Mouse (Mus musculus) embryonic facial prominence, embryonic 13.5 days (tissue): ENCODE data around the gene Vwa2. TPM values are rescaled to one million over a fixed set of nuclear protein-coding genes. Genes with fewer than 3 reads are reported as not detected.
A peak's percentile ranks its signal among the peaks of the same experiment; 100 is the strongest.

Source experiments
- ATAC-seq: fragments of 200-750 bp; cut with Nextera tagmentation; 2 replicates; pipeline ENCODE4 v1.8.0; 2017; ENCODE audit warnings: low read depth; ENCODE audit not compliant: insufficient number of reproducible peaks, insufficient read depth, low FRiP score, low TSS enrichment
- H3K27ac ChIP-seq: fragments of 300-500 bp; sonication (generic); 2 replicates; pipeline ENCODE4 v1.5.1; 2015; ENCODE audit warnings: moderate library complexity, mild to moderate bottlenecking, inconsistent platforms
- H3K27me3 ChIP-seq: fragments of 300-500 bp; sonication (generic); 2 replicates; pipeline ENCODE4 v1.6.1; 2015; ENCODE audit warnings: mild to moderate bottlenecking, inconsistent platforms
- H3K36me3 ChIP-seq: fragments of 300-500 bp; sonication (generic); 2 replicates; pipeline ENCODE4 v1.6.1; 2015; ENCODE audit warnings: mild to moderate bottlenecking, inconsistent platforms
- H3K4me1 ChIP-seq: fragments of 300-500 bp; sonication (generic); 2 replicates; pipeline ENCODE4 v1.6.1; 2015; ENCODE audit warnings: inconsistent platforms
- H3K4me2 ChIP-seq: fragments of 300-500 bp; sonication (generic); 2 replicates; pipeline ENCODE4 v1.6.1; 2015; ENCODE audit warnings: moderate library complexity, mild to moderate bottlenecking, inconsistent platforms
- H3K4me3 ChIP-seq: fragments of 300-500 bp; sonication (generic); 2 replicates; pipeline ENCODE4 v1.5.1; 2015; ENCODE audit warnings: mild to moderate bottlenecking, inconsistent platforms
- H3K9ac ChIP-seq: fragments of 300-500 bp; sonication (generic); 2 replicates; pipeline ENCODE4 v1.6.1; 2015; ENCODE audit warnings: mild to moderate bottlenecking, inconsistent platforms
- H3K9me3 ChIP-seq: fragments of 300-500 bp; sonication (generic); 2 replicates; pipeline ENCODE4 v1.6.1; 2016; ENCODE audit warnings: inconsistent platforms
- WGBS: fragments of 180-500 bp; shearing (Covaris S2); methylation state at CpG from one replicate; pipeline ENCODE4 v1.1.7; 2015; ENCODE audit warnings: mixed read lengths; 5-methylcytosine and 5-hydroxymethylcytosine counted together
- polyA plus RNA-seq: library from polyadenylated mRNA; unstranded; fragments of >200 nt; fragmentation: Nextera tagmentation; extraction: Ambion mirVana; gene quantifications from 2 replicates; pipeline ENCODE4 v1.2.1, GENCODE M21; 2015

Vwa2 gene
- polyA plus RNA-seq, 1 experiment from 2014 or later: 8.0 TPM

DNA sequence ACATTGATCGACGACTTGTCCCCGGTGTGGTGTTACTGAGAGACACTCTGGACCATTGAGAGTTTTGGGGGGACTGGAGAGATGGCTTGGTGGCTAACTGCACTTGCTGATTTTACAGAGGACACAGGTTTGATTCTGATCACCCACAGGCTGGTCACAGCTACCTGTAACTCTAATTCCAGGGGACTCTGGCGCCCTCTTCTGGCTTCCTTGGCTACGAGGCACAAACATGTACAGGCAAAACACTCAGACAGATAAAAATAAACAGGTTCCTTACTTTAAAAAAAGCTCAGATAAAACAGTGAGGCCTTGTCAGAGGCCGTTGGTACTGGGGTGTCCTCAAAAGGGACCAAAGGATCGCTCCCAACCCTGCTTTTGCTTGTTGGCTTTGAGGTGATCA, 61.7 kb downstream of the Vwa2 start:
- WGBS: 79% methylated on average over 7 of the region's 7 CpGs
- H3K27ac ChIP-seq: no peak overlapping the region
- H3K4me1 ChIP-seq: no peaks in the 10 kb centered on the region
- H3K27me3 ChIP-seq: no peaks in the 10 kb centered on the region
- no peak overlapping the region for H3K4me2 ChIP-seq
- H3K36me3 ChIP-seq: no peaks in the 10 kb centered on the region
- H3K4me3 ChIP-seq: no peak overlapping the region
- H3K9me3 ChIP-seq: no peaks in the 10 kb centered on the region
- ATAC-seq: no peak
- no peak overlapping the region for H3K9ac ChIP-seq

DNA sequence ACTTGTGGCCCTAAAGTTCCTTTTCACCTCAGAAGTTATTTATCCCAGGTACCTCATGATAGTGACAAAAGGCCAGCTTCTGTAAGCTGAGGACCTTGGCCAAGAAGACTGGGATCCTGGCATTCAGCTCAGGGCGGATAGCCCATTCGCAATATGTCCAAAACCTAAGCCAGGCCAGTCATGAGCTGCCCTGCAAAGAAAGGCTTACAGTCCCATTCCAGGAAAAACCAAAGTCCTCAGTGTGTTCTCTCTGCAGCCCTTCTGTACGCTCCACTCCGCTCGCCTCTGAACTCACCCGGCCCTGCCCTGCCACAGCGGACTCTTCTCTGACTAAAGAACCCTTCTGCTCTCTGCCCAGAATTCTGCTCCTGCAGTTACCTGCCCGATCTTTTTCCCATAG, 62.2 kb downstream of the Vwa2 start:
- H3K9me3 ChIP-seq: no peaks in the 10 kb centered on the region
- no peaks in the 10 kb centered on the region for H3K27me3 ChIP-seq
- H3K4me3 ChIP-seq: no peak overlapping the region
- WGBS: 95% methylated on average over 8 of the region's 8 CpGs
- no peaks in the 10 kb centered on the region for H3K4me1 ChIP-seq
- H3K4me2 ChIP-seq: no peak overlapping the region
- H3K9ac ChIP-seq: no peak overlapping the region
- H3K36me3 ChIP-seq: no peaks in the 10 kb centered on the region
- no peak overlapping the region for H3K27ac ChIP-seq
- ATAC-seq: no peak

DNA sequence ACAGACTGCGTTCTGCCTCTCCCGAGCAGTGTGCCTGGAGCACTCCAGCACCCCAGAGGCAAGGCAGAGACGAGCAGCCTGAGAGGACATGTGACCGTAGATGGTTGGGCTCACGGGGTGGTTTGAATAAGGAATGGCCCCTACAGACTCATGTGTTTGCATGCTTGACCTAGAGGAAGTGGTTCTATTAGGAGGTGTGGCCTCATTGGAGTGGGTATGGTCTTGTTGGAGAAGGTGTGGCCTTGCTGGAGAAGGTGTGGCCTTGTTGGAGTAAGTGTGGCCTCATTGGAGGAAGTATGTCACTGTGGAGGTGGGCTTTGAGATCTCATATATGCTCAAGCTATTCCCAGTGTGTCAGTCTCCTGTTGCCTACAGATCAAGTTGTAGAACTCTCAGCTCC, 63.9 kb downstream of the Vwa2 start:
- Histone ChIP-seq H3K36me3 (no peaks in the 10 kb centered on the region; the same call in 1 of the 2 replicates), H3K9me3 (no peaks in the 10 kb centered on the region), H3K4me1 (no peaks in the 10 kb centered on the region), H3K27me3 (no peaks in the 10 kb centered on the region), H3K27ac (no peak overlapping the region), H3K4me2 (no peak overlapping the region), H3K4me3 (no peak overlapping the region), H3K9ac (no peak overlapping the region)
- 91% methylated on average over 5 of the region's 5 CpGs for WGBS
- ATAC-seq: no peak

- H3K27ac ChIP-seq: no peak overlapping the region
- peaks cover 1% of the 10 kb centered on the region; the same call in 1 of the 2 replicates for H3K9me3 ChIP-seq
- ATAC-seq: no peak
- 76% methylated on average over 9 of the region's 9 CpGs for WGBS
- H3K27me3 ChIP-seq: no peaks in the 10 kb centered on the region
- no peak overlapping the region for H3K4me3 ChIP-seq
- peaks cover 4% of the 10 kb centered on the region; the same call in 1 of the 2 replicates for H3K36me3 ChIP-seq
- H3K9ac ChIP-seq: no peak overlapping the region
- H3K4me2 ChIP-seq: no peak overlapping the region
- H3K4me1 ChIP-seq: no peaks in the 10 kb centered on the region
Observed at GRCm38 (mm10) chr19:56939826-56940225, 65.8 kb downstream of the Vwa2 start.

- no peak overlapping the region for H3K27ac ChIP-seq
- WGBS: 84% methylated on average over 11 of the region's 11 CpGs
Observed at GRCm38 (mm10) chr19:56940507-56940906, 66.5 kb downstream of the Vwa2 start.

GRCm38 (mm10) chr19:56942216-56942615, 68.2 kb downstream of the Vwa2 start:
- H3K9ac ChIP-seq: no peak overlapping the region
- no peak overlapping the region for H3K4me2 ChIP-seq
- WGBS: 88% methylated on average over 7 of the region's 7 CpGs
- H3K27me3 ChIP-seq: no peaks in the 10 kb centered on the region
- peaks cover 4% of the 10 kb centered on the region; the same call in 1 of the 2 replicates for H3K36me3 ChIP-seq
- H3K4me3 ChIP-seq: no peak overlapping the region
- peaks cover 3% of the 10 kb centered on the region; the same call in 1 of the 2 replicates for H3K9me3 ChIP-seq
- no peaks in the 10 kb centered on the region for H3K4me1 ChIP-seq
- no peak for ATAC-seq
- H3K27ac ChIP-seq: no peak overlapping the region

More at GRCm38 (mm10) chr19:56940507-56940906, 66.5 kb downstream of the Vwa2 start:
- H3K27me3 ChIP-seq: no peaks in the 10 kb centered on the region
- no peaks in the 10 kb centered on the region for H3K4me1 ChIP-seq
- ATAC-seq: no peak
- H3K9me3 ChIP-seq: peaks cover 3% of the 10 kb centered on the region; the same call in 1 of the 2 replicates
- H3K4me3 ChIP-seq: no peak overlapping the region
- no peak overlapping the region for H3K4me2 ChIP-seq
- H3K36me3 ChIP-seq: peaks cover 4% of the 10 kb centered on the region; the same call in 1 of the 2 replicates
- no peak overlapping the region for H3K9ac ChIP-seq

GRCm38 (mm10) chr19:56944211-56944610, 70.2 kb downstream of the Vwa2 start:
- Histone ChIP-seq H3K4me2 (no peak overlapping the region), H3K4me3 (no peak overlapping the region), H3K36me3 (peaks cover 4% of the 10 kb centered on the region; the same call in 1 of the 2 replicates), H3K4me1 (no peaks in the 10 kb centered on the region), H3K9me3 (peaks cover 3% of the 10 kb centered on the region; the same call in 1 of the 2 replicates), H3K27ac (no peak overlapping the region), H3K27me3 (no peaks in the 10 kb centered on the region), H3K9ac (no peak overlapping the region)
- no peak for ATAC-seq
- 73% methylated on average over 9 of the region's 9 CpGs for WGBS

GRCm38 (mm10) chr19:56944826-56945225, 70.8 kb downstream of the Vwa2 start:
- no peak overlapping the region for H3K27ac ChIP-seq
- H3K9ac ChIP-seq: no peak overlapping the region
- H3K4me2 ChIP-seq: no peak overlapping the region
- ATAC-seq: no peak
- no peaks in the 10 kb centered on the region for H3K4me1 ChIP-seq
- no peaks in the 10 kb centered on the region for H3K27me3 ChIP-seq
- H3K9me3 ChIP-seq: peaks cover 3% of the 10 kb centered on the region; the same call in 1 of the 2 replicates
- WGBS: 92% methylated on average over 3 of the region's 3 CpGs
- H3K36me3 ChIP-seq: peaks cover 4% of the 10 kb centered on the region; the same call in 1 of the 2 replicates
- H3K4me3 ChIP-seq: no peak overlapping the region

DNA sequence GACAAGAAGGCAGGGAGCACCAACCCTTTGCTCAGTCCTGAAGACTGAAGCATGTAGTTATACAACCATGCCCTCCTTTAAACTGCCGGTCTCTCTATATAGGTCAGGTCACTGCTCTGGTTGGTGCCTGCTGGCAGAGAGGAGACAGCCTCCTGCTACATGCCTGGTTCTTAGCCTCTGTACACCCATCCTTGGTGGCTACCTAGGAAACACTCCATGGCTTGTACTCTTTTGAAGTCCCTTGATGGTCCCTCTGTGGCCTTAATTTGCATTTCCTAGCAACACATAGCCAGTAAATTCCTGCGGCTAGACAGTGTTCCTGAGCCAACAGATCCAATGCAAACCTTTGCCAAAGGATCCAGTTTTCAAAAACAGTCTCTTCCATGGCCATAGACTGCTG, 71.6 kb downstream of the Vwa2 start:
- Histone ChIP-seq H3K27ac (no peak overlapping the region), H3K4me1 (no peaks in the 10 kb centered on the region), H3K4me3 (no peak overlapping the region), H3K9ac (no peak overlapping the region), H3K27me3 (no peaks in the 10 kb centered on the region), H3K36me3 (peaks cover 4% of the 10 kb centered on the region; the same call in 1 of the 2 replicates), H3K9me3 (peaks cover 3% of the 10 kb centered on the region; the same call in 1 of the 2 replicates), H3K4me2 (no peak overlapping the region)
- WGBS: 82% methylated on average over 2 of the region's 2 CpGs
- ATAC-seq: no peak

DNA sequence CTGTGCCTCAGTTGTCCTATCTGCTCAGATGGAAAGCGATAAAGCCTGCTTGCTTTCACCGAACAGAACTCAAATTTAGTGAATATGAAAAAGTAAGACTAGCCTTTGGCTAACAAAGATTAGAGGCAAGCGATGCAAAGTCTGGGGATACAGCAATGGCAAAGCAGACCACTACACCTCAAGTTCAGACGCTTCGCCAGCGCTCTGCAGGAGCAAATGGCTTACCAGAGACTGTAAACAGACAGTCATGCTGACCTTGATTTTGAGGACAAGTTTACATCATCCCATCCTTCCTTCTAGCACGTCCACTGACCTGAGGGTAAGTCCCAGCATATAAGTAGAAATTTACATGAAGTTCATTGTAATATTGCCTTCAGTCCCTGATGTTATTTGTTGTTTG, 72.2 kb downstream of the Vwa2 start:
- Histone ChIP-seq H3K4me1 (no peaks in the 10 kb centered on the region), H3K36me3 (peaks cover 4% of the 10 kb centered on the region; the same call in 1 of the 2 replicates), H3K27ac (no peak overlapping the region), H3K27me3 (no peaks in the 10 kb centered on the region), H3K4me3 (no peak overlapping the region), H3K4me2 (no peak overlapping the region), H3K9ac (no peak overlapping the region), H3K9me3 (peaks cover 3% of the 10 kb centered on the region; the same call in 1 of the 2 replicates)
- ATAC-seq: no peak
- 94% methylated on average over 7 of the region's 7 CpGs for WGBS

DNA sequence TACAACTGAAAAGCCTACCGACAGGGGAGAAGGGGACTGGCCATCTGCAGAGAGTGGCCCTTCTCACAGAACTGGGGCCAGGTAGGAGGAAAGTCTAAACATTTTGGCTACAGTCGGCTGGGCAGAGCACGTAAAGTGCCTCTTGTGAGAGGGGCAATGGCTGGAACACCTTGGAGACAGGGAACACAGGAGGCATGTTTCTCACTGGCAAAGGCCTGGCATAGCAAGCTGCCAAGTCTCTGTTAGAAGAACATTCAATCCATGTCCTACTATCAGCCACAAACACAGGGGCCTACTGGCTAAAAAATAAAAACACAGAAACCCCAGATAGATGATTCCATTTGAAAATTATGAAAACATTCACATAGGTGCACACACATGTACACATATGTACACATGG, 72.7 kb downstream of the Vwa2 start:
- H3K27ac ChIP-seq: no peak overlapping the region
- no peak overlapping the region for H3K4me2 ChIP-seq
- no peak overlapping the region for H3K4me3 ChIP-seq
- ATAC-seq: no peak
- peaks cover 3% of the 10 kb centered on the region; the same call in 1 of the 2 replicates for H3K9me3 ChIP-seq
- H3K4me1 ChIP-seq: no peaks in the 10 kb centered on the region
- 84% methylated on average over 3 of the region's 3 CpGs for WGBS
- H3K36me3 ChIP-seq: peaks cover 4% of the 10 kb centered on the region; the same call in 1 of the 2 replicates
- no peak overlapping the region for H3K9ac ChIP-seq
- no peaks in the 10 kb centered on the region for H3K27me3 ChIP-seq

DNA sequence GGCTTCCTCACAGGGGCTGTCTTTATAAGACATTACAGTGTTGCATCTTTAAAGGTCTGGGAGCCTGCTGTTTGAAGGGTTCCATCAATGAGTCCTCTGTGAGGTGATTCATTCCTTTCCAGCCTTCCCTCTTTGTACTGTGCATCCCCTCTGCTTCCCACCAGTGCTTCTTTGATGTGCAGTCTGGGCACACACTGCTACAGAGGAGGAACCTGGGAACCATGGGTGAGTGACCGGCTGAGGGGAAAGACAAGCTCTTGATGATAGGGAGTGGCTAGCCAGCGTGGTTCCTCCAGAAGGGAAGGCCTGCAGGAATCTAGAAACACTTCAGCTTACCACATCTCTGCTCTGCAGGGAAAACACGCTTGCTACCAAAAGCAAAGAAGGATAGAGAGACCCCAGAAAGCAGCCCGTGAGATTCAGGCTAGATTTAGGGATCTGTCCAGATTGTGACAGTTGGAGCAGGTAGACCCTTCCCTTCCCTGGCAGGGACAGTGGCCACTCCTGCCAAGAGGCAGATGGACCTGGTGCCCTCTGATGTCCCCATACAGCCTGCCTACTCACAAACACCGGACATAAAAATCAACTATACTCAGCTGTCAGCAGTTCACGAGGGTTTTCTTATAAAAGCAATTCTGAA, 74.0 kb downstream of the Vwa2 start:
- H3K27me3 ChIP-seq: no peaks in the 10 kb centered on the region
- 64% methylated on average over 6 of the region's 6 CpGs for WGBS
- no peak overlapping the region for H3K4me2 ChIP-seq
- no peak overlapping the region for H3K4me3 ChIP-seq
- peaks cover 3% of the 10 kb centered on the region; the same call in 1 of the 2 replicates for H3K9me3 ChIP-seq
- no peaks in the 10 kb centered on the region for H3K4me1 ChIP-seq
- H3K9ac ChIP-seq: 0 out of 2 replicates have a peak overlapping the region, but pooled peaks have one; percentile 6
- H3K27ac ChIP-seq: no peak overlapping the region
- no peak for ATAC-seq
- H3K36me3 ChIP-seq: peaks cover 2% of the 10 kb centered on the region; the same call in 1 of the 2 replicates
